Mouse (Mus musculus) cerebellum, adult 8-10 months (tissue): Measurements from ENCODE around the gene Rccd1.

Experiments used
- DNase-seq: peaks from one replicate; pipeline ENCODE4 v3.0.0; 2022

Gene Rccd1

GRCm38 (mm10) chr7:80324043-80324815 lies at the start of gene Rccd1:
Gene Rccd1, minus strand, starts transcription at chr7:80324454.
- peak; percentile 96 for DNase-seq

- DNase-seq, result no peak
Observed at GRCm38 (mm10) chr7:80373850-80374249, 49.6 kb upstream of the Rccd1 start.

DNA sequence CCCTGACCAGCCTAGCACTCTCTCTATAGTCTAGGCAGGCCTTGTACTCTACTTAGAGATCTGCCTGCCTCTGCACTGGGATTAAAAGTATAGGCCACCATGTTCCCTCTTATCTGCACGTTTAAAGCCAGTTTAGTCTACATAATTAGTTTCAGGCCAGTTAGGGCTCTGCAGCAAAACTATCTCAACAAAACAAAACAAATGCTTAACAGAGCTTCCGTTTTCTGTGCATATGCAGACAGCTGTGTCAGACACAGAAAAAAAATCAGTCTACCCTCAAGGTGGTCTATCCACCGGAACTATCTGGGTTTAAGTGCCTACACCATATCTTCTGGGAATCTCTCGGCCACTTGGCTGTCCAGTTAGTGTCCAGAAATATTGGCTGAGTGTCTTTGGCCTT lies 49.1 kb upstream of the Rccd1 start:
- no peak for DNase-seq

DNA sequence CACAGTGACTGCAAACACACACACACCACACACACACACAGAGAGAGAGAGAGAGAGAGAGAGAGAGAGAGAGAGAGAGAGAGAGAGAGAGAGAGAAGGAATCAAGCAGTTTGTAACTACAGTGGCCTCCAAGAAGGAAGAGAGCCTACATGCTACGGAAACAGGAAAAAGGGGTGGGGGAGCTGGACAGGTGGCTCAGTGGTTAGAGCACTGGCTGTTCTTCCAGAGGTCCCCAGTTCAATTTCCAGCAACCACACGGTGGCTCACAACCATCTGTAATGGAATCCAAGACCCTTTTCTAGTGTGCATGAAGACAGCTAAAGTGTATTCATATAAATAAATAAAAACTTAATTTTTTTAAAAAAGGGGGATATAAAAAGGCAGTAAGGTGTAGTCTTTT lies 48.4 kb upstream of the Rccd1 start:
- DNase-seq, result no peak

DNA sequence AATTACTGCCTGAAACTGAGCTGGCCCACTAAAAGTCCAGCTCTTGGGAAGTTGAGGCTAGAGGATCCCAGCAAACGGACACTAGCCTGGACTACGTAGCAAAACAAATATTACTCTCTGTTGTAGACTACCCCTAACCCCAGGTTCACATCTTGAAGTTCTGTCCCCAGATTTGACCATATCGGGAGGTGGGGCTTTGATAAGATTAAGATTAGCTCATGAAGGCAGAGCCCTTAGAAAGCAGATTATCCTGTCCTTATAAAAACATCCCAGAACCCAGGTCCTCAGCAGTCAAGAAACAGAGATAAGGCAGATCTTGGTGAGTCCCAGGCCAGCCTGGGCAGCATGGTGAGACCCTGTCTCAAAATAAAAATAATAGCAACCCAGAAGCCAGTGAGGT lies 47.9 kb upstream of the Rccd1 start:
- DNase-seq, result no peak

GRCm38 (mm10) chr7:80371041-80371751 lies 46.9 kb upstream of the Rccd1 start, which contains the start of gene Man2a2:
Gene Man2a2, minus strand, starts transcription at chr7:80371375.
- peak; percentile 74 for DNase-seq

DNA sequence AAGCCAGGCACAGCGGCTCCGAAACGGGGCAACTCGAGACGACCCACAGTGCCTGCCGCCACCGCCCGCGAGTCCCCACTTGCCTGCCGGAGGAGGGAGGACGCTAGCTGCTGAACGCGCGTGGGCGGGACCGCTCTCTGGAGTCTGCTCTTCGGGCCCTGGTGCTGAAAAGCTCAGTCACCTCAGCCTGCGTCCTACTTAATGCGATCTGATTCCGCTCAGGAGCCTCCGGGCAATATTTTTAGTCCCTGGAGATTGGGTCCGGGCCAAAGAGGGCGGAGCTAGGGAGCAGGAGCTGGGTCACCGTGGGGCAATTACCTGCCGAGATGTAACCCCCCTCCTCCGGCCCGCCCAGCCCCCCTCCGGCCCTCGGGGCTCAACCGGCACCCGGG lies 46.4 kb upstream of the Rccd1 start:
- DNase-seq, result peak; percentile 92

DNA sequence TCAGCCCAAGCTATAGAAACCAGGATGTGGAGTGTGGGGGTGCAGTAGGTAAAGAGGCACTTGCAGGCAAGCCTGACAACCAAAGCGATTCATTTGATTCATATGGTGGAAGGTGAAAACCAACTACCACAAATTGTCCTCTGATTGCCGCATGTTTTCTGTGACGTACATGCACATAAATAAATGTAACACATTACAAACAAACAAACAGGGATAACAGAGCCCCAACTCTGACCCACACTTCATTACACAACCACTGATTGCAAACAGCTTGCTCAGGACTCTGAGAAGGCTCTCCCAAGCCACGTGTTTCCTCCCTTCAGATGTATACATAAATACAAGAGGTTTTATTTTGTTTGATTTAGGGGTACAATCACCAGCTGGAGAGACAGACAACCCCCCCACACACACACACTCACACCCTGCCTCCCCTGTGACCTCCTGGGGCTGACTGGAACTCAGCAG lies 45.7 kb upstream of the Rccd1 start:
- DNase-seq, result no peak

- DNase-seq, result peak; percentile 51
Observed at GRCm38 (mm10) chr7:80369461-80369860, 45.2 kb upstream of the Rccd1 start.

- no peak for DNase-seq
Observed at GRCm38 (mm10) chr7:80368635-80369421, 44.6 kb upstream of the Rccd1 start.

GRCm38 (mm10) chr7:80368009-80368408 lies 43.8 kb upstream of the Rccd1 start:
- no peak for DNase-seq

DNA sequence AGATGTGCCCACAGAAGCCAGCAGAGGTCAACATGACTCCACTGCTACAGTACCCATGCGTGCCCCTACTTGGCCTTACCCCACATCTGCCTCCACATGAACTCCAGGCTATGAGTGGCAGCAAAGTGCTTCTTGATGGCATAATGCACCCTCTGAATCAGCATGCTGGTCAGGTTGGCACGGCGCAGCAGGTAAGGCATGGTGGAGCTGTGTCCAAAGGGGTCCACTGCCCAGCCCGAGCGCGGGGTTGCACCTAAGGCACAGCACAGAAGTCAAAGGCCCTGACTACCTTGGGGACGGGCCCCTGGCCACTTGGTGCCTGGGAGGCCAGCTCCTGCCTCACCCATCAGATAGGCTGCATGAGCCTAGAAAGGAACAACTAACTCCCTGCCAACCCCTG lies 43.0 kb upstream of the Rccd1 start:
- no peak for DNase-seq

- DNase-seq, result no peak
Observed at GRCm38 (mm10) chr7:80365759-80366158, 41.5 kb upstream of the Rccd1 start.

DNA sequence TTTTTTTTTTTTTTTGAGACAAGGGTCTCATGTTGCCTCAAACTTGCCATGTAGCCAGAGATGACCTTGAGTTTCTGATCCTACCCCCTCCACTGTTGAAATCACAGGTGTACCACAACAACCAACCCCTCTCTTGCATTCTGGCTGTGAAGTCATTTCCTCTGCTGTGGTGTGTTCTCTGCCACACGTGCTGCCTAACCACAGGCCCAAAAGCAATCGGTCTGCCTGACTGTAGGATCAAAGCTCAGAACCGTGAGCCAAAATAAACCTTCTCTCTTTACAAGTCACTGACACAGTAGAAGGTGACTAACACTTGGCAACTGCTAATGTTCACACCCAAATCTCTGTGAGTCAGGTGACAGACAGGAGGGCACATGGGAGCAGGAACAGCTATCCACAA lies 36.2 kb upstream of the Rccd1 start:
- no peak for DNase-seq

DNA sequence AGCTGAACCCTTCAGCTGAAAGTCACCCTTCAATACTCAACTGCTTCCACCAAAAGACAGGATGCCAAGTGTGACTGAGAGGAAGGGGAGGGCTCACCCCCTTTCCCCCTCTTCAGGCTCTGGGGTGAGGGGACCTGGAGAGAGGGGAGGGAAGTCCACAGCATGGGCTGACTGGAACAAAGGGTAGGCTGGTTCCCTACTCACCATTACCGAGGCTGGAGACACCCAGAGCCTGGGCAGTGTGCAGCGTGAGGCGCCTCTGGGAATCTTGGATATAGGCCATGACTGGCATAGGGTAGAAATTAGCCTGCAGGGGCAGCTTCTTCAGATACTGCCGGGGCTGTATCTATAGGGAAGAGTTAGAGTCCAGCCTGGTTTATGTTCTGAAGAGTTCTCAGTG lies 33.8 kb upstream of the Rccd1 start:
- no peak for DNase-seq

- DNase-seq, result no peak
Observed at GRCm38 (mm10) chr7:80357156-80357555, 32.9 kb upstream of the Rccd1 start.

DNA sequence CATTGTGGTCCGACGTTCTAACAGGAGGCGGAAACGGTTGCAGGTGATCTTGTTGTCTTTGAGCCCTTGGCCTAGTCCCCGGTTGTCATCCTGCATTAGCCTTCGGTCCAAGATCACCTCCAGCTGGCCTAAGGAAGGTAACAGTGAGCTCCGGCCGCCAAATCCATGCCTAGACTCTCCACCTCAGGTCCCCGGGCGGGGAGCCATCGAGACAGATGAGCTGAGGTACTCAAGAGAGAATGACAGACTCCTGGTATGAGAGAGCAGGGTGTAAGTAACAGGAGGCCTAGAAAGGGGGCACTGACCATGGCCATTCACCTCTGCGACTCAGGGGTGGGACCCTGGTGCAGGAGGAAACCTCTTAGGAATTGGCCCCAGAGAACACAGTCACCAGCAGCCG lies 32.1 kb upstream of the Rccd1 start:
- no peak for DNase-seq

DNA sequence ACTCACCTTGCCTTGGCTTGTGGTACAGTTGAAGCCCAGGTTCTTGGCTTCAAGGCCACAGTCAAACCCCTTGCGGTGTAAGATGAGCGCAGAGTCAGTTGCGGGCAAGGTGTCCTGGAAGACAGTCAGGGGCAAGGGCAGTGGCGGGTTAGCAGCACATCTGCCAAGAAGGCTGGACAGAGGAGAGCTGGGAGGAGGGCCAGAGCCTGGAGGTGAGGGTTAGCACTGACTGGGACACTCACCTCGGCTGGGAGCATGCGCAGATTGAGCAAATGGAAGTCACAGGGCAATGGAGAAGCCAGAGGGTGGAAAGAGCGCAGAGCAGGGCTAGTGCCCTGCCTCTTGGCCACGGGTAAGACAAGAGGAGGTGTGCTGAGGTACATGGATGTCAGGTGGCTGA lies 28.7 kb upstream of the Rccd1 start:
- DNase-seq, result no peak

DNA sequence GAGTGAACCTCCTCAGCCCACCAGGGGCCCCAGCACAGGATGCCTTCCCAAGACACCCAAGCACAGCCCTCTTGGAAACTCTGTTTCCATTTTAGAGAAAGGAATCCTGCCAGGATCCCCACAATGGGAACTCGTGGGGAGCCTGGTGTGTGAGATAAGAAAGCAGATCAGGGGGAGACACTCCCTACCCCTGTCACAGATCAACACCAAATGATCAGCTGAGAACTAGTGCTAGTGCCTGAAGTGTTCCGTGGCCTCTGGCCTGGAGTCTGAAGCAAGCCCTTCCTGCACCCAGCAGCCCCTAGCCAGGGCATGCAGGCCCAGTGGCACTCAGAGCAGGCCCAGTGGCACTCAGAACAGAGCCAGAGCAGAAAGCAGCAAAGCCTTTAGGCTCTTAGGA lies 26.6 kb upstream of the Rccd1 start:
- no peak for DNase-seq

- DNase-seq, result no peak
Observed at GRCm38 (mm10) chr7:80347670-80348586, 23.7 kb upstream of the Rccd1 start.

DNA sequence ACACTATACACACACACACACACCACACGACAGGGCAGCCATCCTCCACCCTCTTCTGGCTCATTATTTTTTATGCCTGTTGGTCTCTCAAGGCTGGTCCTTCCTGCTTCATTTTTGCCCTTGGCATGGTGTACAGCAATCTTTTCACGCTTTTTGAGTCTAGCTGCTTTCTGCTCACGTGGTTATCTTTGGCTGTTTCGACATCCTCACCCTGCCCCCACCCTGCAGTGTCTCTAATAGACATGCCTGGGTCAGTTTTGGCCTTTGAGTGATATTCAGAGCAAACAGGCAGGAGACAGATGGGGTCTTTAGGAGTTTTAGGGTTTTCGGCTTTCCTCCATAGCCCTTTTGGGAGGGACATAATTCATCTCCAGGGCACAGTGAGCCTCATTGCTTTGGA lies 22.6 kb upstream of the Rccd1 start:
- DNase-seq, result no peak

DNA sequence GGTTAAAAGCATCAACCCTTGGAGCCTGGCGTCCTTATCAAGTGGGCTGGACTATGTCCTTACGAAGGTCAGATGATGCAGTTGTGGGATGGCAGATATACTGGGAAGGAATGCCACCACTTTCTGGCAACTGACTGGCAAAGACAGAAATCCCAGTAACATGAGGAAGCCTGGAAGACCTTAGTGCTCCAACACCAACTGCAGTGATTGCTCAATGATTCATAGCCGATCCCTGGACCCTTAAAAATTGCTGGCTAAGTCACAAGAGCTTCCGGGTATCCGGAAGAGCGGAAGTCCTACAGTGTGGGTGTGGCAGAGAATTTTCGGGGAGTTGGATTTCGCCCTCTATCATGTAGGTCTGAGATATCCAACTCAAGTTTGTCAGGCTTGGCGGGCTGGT lies 21.9 kb upstream of the Rccd1 start:
- no peak for DNase-seq
